Mouse (Mus musculus): Measurements from ENCODE around the gene Gm11444.

Gene Gm11444

GRCm38 (mm10) chr11:85850233-85850632 is at the start of gene Gm11444:
Gm11444 (minus strand) TSS chr11:85850333.
- in situ Hi-C loops (cut with MboI, MseI): loop anchor here (5.0 kb wide), 1 partner anchor 127 kb away; no protein-coding TSS in a partner anchor

DNA sequence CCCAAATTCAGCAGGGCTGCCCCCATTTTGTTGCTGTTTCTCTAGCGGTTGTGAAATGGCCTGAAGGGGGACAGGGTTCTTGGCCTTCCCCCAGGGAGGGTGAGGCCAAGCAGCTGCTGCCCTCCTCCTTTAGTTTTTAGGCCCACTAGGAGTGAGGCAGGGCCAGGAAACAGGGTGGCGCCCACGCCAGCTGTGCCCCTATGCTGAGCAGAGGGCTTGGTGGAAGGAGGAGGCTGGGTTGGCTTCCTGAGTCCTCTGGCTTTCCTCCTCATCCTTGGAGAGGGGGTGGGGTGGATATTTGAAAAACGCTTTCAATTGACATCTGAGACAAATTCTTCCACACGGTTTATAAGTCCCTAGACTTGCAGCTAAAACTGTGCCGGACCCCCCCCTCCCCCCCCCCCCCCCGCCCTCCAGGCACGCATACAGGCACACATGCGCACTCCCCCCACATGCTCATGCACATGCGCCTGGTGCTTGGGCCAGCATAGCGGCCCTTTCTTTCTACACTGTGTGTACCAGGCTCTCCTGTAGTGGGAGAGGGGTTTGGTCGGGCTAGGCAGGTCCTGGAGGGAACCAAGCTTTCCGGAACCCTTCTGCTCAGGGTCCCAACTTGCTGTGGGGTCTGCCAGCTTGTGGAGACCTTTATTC is 46.3 kb upstream of the Gm11444 start:
- in situ Hi-C loops (cut with MboI, MseI): no loop called here

- in situ Hi-C loops (cut with MboI, MseI): no loop called here
Observed at GRCm38 (mm10) chr11:85894731-85895545, 44.8 kb upstream of the Gm11444 start.

- in situ Hi-C loops (cut with MboI, MseI): no loop called here
Observed at GRCm38 (mm10) chr11:85894136-85894530, 44.0 kb upstream of the Gm11444 start.

- in situ Hi-C loops (cut with MboI, MseI): no loop called here
Observed at GRCm38 (mm10) chr11:85893400-85894135, 43.4 kb upstream of the Gm11444 start.

DNA sequence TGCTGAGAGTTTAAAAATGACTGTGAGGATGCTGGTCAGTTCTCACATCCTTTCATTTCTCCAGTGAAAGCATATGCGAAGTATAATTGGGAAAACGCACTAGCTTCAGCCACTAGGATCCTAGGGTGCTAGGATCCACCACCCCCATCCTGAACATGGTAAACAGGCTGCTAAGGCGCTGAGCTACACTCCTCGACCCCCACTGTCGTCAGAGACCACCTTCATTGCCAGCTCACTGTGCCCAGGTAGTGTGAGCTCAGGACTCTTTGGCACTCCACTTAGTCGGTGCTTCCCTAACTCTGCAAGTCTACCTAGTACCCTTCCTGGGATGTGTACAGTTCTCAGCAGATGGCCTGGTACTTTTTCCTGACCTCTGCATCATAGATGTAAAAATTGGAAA is 42.6 kb upstream of the Gm11444 start:
- in situ Hi-C loops (cut with MboI, MseI): no loop called here

GRCm38 (mm10) chr11:85891692-85892040 is 41.5 kb upstream of the Gm11444 start:
- in situ Hi-C loops (cut with MboI, MseI): no loop called here

GRCm38 (mm10) chr11:85891010-85891691 is 41.0 kb upstream of the Gm11444 start:
- in situ Hi-C loops (cut with MboI, MseI): no loop called here

DNA sequence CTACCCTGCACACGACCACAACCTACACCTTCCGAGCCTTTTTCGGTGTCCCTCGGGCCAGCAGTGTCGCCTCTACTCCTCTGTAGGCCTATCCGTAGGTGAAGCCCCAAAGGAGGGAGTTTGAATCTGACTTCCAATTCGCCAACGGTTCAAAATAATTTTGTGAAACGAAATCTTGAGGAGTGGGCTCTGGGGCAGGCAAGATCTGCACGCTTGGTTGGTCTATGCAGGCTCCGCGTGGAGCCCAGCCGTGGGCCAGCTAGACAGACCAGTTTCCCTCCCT is 40.4 kb upstream of the Gm11444 start:
- in situ Hi-C loops (cut with MboI, MseI): no loop called here

GRCm38 (mm10) chr11:85889730-85890562 is 39.8 kb upstream of the Gm11444 start:
- in situ Hi-C loops (cut with MboI, MseI): no loop called here

DNA sequence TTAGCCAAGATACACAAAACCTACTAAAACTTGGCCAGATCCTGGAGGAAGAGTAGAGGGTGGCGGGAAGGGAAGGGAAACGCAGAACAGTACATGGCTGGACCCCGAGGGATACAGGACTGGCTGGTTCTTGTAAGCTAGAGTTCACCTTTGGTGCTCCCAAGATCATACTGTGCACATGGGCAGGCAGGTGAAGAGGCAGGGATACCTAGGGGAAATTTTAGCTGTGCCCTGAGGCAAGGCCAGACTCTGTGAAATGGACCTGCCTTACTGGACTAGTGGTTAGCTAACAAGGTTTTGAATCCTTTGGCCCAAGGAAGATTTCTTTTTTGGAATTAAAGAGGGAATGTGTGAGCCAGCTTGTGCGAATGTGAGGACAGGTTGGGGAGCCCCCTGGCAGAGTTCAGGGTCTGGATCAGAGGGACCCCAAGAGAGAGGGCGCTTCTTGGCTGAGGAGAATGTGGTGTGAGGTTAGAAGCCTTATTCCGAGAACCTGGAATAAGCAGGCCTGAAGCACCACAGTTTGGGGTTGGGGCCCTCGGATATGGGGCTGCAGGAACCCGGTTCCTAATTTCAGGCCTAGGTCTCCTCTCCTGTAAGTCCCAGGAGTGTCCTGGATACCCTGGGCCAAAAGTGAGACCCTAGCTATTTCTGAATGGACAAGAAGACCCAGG is 39.1 kb upstream of the Gm11444 start:
- in situ Hi-C loops (cut with MboI, MseI): no loop called here

GRCm38 (mm10) chr11:85888451-85888961 is 38.4 kb upstream of the Gm11444 start:
- in situ Hi-C loops (cut with MboI, MseI): no loop called here

DNA sequence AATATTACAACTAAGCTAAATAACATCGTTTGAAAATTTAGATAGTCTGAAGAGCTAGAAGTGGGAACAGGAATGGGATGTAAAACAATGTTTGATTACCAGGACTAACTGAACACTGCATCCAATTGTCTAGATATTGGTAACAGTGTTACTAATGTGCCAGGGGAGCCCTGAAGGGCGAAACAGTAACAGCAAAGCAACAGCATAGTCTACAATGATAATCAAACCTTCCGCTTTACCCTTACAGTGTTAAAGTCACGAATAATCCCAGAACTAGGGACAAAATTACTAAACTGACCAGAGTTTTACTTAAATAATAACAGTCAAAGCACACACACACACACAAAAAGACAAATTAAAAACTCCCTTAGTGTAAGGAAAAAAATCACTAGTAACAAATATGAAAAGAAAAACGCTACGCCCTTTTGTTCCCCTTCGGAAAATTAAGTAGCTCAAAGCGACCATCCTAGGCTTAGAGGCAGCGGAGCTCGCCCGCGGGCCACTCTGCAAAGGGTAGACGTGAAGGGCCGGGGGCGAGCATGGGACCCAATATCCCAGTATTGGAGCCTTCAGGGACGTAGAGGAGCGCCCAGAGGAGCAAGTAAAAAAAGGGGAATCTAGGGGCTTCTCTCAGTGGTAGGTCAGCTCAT is 37.8 kb upstream of the Gm11444 start:
- in situ Hi-C loops (cut with MboI, MseI): no loop called here

DNA sequence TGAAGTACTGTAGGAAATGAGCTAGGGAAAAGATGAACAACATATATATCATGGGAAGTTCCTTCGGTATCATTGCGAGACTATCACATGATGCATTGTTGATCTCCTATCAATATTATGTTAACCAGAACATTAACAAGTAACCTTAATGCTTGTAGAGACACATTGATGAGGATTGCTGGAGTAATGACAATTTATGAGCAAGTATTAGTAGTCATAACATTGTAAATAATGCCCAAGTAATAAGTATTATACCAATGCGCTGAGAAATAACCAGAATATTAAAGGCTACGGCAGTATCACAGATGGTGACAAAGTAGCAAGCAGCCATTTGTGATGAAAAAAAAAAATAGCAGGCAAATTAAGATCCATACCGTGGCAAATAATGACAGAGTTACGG is 37.1 kb upstream of the Gm11444 start:
- in situ Hi-C loops (cut with MboI, MseI): no loop called here

GRCm38 (mm10) chr11:85886429-85886785 is 36.3 kb upstream of the Gm11444 start:
- in situ Hi-C loops (cut with MboI, MseI): no loop called here

- in situ Hi-C loops (cut with MboI, MseI): no loop called here
Observed at GRCm38 (mm10) chr11:85885665-85886428, 35.7 kb upstream of the Gm11444 start, which contains the start of gene Tbx4. Tbx4 (plus strand) TSS chr11:85886422.

DNA sequence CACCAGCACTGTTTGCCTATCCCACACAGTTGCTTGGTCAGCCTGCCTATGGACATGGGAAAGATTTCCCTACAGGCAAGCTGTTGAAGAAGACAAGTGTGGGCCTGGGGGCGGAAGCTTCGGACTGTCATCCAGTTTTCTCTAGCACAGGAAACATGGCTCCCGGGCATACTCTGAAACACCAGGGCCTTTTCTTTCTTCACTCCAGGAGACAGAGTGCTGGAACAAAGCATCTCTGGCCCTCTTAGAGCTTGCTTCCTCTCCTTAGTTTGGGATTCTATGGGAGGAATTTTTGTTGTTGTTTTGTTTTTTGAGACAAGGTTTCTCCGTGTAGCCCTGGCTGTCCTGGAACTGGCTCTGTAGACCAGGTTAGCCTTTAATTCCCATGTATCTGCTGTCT is 34.4 kb upstream of the Gm11444 start:
- in situ Hi-C loops (cut with MboI, MseI): no loop called here

DNA sequence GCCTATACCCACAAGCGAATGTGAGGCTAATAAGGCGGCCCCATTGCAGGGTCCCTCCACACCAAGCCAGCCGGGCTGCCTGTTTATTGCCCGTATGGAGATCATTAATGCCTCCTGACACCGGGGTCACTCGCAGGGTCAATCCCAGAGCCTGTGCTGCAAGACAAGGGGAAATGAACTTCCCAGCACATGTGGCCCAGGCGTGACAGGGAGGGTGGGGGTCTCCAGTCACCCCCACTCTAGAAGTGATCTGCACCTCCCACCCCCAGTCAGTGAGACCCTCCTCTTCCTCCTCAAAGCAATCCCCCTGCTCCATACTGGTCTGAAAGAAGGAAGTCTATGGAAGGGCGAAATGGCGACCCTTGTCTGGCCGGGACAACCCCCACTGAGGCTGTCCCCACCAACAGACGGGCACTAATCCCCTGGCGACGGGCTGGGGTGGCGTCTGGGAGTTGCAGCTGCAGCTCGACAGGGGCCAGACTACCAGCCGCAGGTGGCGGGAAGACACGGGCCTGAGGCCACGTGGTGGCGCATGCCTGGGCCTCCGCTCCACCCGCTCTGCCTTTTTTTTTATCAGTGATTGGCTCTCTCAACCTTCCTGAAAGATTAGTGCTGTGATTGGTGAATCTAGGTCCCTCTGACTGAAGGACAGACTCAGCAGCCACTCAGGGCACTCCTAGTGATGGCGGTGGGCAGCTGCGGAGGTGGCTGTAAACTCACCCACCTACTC is 26.1 kb upstream of the Gm11444 start:
- in situ Hi-C loops (cut with MboI, MseI): no loop called here

DNA sequence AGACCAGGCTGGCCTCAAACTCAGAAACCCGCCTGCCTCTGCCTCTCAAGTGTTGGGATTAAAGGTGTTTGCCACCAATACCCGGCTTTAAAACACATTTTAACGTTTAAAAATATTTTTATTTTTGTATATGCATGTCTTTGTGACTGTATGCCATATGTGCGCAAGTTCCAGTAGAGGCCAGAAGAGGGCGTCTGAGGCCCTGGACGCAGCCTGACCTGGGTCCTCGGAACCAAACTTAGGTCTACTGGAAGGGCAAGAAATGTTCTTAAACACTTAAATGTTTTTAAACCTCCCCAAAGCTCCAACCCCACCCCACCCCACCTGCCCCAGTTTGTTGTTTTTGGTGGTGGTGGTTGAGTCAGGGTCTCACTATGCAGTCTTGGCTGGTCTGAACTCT is 14.2 kb upstream of the Gm11444 start:
- in situ Hi-C loops (cut with MboI, MseI): no loop called here
